Mouse (Mus musculus) intestine, embryonic 15.5 days (tissue): ENCODE results near the gene Ntn3. TPM values are rescaled to one million over a fixed set of nuclear protein-coding genes. Genes with fewer than 3 reads are reported as not detected.

Source experiments
- ATAC-seq: fragments of 200-750 bp; cut with Nextera tagmentation; 2 replicates; pipeline ENCODE4 v1.8.0; 2017; ENCODE audit warnings: moderate TSS enrichment, moderate library complexity
- H3K27ac ChIP-seq: fragments of 300-500 bp; sonication (generic); 2 replicates; pipeline ENCODE4 v1.5.1; 2015; ENCODE audit warnings: mild to moderate bottlenecking, inconsistent platforms
- H3K27me3 ChIP-seq: fragments of 300-500 bp; sonication (generic); replicated peaks from 2 replicates; pipeline ENCODE4 v1.6.1; 2015; ENCODE audit warnings: inconsistent platforms
- H3K36me3 ChIP-seq: fragments of 300-500 bp; sonication (generic); 2 replicates; pipeline ENCODE4 v1.6.1; 2015; ENCODE audit warnings: inconsistent platforms
- H3K4me1 ChIP-seq: fragments of 300-500 bp; sonication (generic); replicated peaks from 2 replicates; pipeline ENCODE4 v1.6.1; 2015; ENCODE audit warnings: inconsistent platforms
- H3K4me2 ChIP-seq: fragments of 300-500 bp; sonication (generic); replicated peaks from 2 replicates; pipeline ENCODE4 v1.6.1; 2015; ENCODE audit warnings: mild to moderate bottlenecking, inconsistent platforms
- H3K4me3 ChIP-seq: fragments of 300-500 bp; sonication (generic); replicated peaks from 2 replicates; pipeline ENCODE4 v1.5.1; 2015; ENCODE audit warnings: inconsistent platforms
- H3K9ac ChIP-seq: fragments of 300-500 bp; sonication (generic); 2 replicates; pipeline ENCODE4 v1.6.1; 2015; ENCODE audit warnings: inconsistent platforms
- H3K9me3 ChIP-seq: fragments of 300-500 bp; sonication (generic); 2 replicates; pipeline ENCODE4 v1.6.1; 2016; ENCODE audit warnings: inconsistent platforms
- WGBS: fragments of 180-500 bp; shearing (Covaris S2); methylation state at CpG from one replicate; pipeline ENCODE4 v1.1.7; 2015; 5-methylcytosine and 5-hydroxymethylcytosine counted together
- polyA plus RNA-seq: library from polyadenylated mRNA; unstranded; fragments of >200 nt; fragmentation: Nextera tagmentation; extraction: Ambion mirVana; gene quantifications from 2 replicates; pipeline ENCODE4 v1.2.1, GENCODE M21; 2015

The Ntn3 gene
- polyA plus RNA-seq, 1 experiment from 2014 or later, result 6.2 TPM

DNA sequence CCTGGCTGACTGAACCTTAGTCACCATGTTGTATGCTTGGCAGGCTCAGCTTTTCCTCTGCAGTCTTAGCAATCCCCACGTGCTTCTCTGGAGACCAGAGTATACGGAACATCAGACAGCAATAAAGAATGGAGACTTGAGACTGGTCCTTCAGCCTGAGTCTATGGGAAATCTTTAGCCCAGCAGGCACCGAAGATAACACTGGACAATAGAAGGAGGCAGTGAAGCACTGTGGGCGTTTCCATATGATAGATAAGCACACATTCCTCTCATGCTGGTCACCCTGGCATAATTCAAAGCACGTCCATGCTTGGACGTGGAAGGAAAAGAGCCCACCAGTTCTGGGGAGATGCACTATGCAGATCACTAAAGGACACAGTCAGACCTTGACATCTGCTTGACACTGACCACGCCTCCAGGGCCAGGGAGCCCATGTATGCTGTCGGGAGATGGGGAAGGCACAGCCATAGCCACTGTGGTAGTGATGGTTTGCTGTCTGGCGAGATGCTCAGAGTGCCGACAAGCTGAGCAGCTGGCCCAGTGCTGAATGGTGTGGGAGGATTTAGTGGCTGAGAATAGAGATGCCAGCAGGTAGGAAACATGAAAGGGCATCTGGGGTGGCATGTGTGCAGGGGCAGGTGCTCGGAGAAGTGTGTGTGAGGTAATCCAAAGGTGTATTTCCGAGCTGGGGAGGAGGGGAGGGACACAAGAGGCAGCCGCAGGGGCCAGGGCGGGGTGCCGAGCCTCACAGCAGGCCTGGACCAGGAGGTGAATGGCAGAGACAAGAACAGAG, 12.1 kb downstream of the Ntn3 start:
- Histone ChIP-seq H3K27me3 (no peaks in the 10 kb centered on the region), H3K4me3 (no peak overlapping the region), H3K36me3 (no peaks in the 10 kb centered on the region), H3K4me1 (peaks cover 13% of the 10 kb centered on the region; the same call in 1 of the 2 replicates), H3K9ac (no peak overlapping the region), H3K4me2 (no peak overlapping the region), H3K9me3 (no peaks in the 10 kb centered on the region), H3K27ac (no peak overlapping the region)
- WGBS, result 58% methylated on average over 15 of the region's 15 CpGs
- ATAC-seq, result no peak

DNA sequence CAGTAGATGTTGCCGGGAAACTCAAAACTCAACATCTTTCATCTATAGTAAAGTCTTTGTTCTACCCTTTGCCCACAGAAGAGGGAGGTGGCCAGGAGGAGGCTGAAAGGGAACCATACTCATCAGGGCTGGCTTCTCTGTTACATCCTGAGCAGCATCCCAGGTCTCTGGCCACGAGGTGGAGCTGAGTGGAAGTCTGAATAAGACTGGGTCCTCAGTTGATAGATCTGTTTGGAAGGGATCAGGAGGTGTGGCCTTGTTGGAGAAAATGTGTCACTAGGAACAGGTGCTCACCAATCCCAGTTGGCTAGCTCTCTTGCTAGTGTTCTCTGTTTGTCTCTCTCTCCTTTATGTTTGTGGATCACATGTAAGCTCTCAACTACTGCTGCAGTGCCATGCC, 14.0 kb downstream of the Ntn3 start:
- 0 out of 2 replicates have a peak, but pooled peaks cover under 1% of the 10 kb centered on the region for H3K4me1 ChIP-seq
- no peak overlapping the region for H3K4me3 ChIP-seq
- no peak overlapping the region for H3K4me2 ChIP-seq
- WGBS, result 60% methylated on average over 2 of the region's 2 CpGs
- H3K9me3 ChIP-seq, result no peaks in the 10 kb centered on the region
- no peaks in the 10 kb centered on the region for H3K36me3 ChIP-seq
- ATAC-seq, result no peak
- H3K9ac ChIP-seq, result no peak overlapping the region
- no peaks in the 10 kb centered on the region for H3K27me3 ChIP-seq
- H3K27ac ChIP-seq, result no peak overlapping the region

DNA sequence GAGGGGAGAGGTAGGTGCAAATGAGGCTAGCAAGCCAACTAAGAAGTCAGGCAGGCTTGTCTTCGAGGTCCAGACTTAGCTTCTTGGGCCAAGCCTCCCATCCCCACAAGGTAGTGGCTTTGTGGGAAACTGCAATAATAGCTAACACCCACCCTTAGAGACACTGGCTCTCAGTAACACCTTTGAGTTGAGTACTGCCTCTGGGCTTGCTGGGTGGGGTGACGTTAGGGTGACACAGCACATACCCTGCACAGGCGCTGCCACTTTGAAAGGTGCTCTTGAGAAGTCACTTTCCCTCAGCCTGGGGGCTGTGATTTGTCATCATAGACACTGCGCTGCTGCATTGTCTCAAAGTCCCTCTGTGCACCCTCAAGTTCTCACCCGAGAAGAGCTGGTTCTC, 15.6 kb downstream of the Ntn3 start:
- no peaks in the 10 kb centered on the region for H3K27me3 ChIP-seq
- H3K4me2 ChIP-seq, result no peak overlapping the region
- no peak overlapping the region for H3K27ac ChIP-seq
- WGBS, result 81% methylated on average over 5 of the region's 5 CpGs
- no peak overlapping the region for H3K4me3 ChIP-seq
- H3K9ac ChIP-seq, result no peak overlapping the region
- no peaks in the 10 kb centered on the region for H3K9me3 ChIP-seq
- no peak for ATAC-seq
- H3K4me1 ChIP-seq, result no peaks in the 10 kb centered on the region
- no peaks in the 10 kb centered on the region for H3K36me3 ChIP-seq

DNA sequence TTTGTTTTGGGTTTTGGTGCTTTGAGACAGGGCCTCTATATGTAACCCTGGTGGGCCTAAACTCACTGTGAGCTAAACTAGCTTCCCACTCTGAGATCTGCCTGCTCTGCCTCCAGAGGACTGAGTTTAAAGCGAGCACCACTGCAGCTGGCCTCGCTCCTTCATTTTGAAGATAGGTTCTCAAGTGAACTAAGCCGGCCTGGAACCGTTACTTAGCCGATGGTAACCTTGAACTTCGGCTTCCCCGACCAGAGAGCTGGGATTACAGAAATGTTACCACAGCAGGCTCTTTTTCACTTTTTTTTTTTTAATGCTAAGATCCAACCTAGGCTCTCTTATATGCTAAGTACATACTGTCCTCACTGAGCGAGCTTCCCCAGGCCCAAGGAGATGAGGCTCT, 16.1 kb downstream of the Ntn3 start:
- WGBS, result 82% methylated on average over 8 of the region's 8 CpGs
- no peak for ATAC-seq
- Histone ChIP-seq H3K27ac (no peak overlapping the region), H3K4me2 (no peak overlapping the region), H3K4me3 (no peak overlapping the region), H3K4me1 (no peaks in the 10 kb centered on the region), H3K9me3 (no peaks in the 10 kb centered on the region), H3K9ac (no peak overlapping the region), H3K36me3 (no peaks in the 10 kb centered on the region), H3K27me3 (no peaks in the 10 kb centered on the region)

- Histone ChIP-seq H3K27ac (no peak overlapping the region), H3K36me3 (0 out of 2 replicates have a peak, but pooled peaks cover 2% of the 10 kb centered on the region), H3K9me3 (no peaks in the 10 kb centered on the region), H3K4me1 (no peaks in the 10 kb centered on the region), H3K9ac (no peak overlapping the region), H3K27me3 (no peaks in the 10 kb centered on the region), H3K4me2 (no peak overlapping the region), H3K4me3 (no peak overlapping the region)
- no peak for ATAC-seq
- WGBS, result 77% methylated on average over 8 of the region's 8 CpGs
These were observed 16.5 kb downstream of the Ntn3 start for GRCm38 (mm10) chr17:24192848-24193247.

GRCm38 (mm10) chr17:24191481-24191880, 17.9 kb downstream of the Ntn3 start:
- Histone ChIP-seq H3K9me3 (no peaks in the 10 kb centered on the region), H3K4me2 (no peak overlapping the region), H3K27ac (no peak overlapping the region), H3K4me1 (no peaks in the 10 kb centered on the region), H3K27me3 (no peaks in the 10 kb centered on the region), H3K9ac (no peak overlapping the region), H3K36me3 (0 out of 2 replicates have a peak, but pooled peaks cover 2% of the 10 kb centered on the region), H3K4me3 (no peak overlapping the region)
- ATAC-seq, result no peak
- WGBS, result 71% methylated on average over 4 of the region's 4 CpGs

GRCm38 (mm10) chr17:24190934-24191333, 18.4 kb downstream of the Ntn3 start:
- H3K27me3 ChIP-seq, result no peaks in the 10 kb centered on the region
- 82% methylated on average over 2 of the region's 2 CpGs for WGBS
- H3K4me3 ChIP-seq, result no peak overlapping the region

GRCm38 (mm10) chr17:24174259-24174658, 35.1 kb downstream of the Ntn3 start:
- WGBS, result 78% methylated on average over 3 of the region's 3 CpGs

More at GRCm38 (mm10) chr17:24190934-24191333, 18.4 kb downstream of the Ntn3 start:
- Histone ChIP-seq H3K4me1 (no peaks in the 10 kb centered on the region), H3K36me3 (0 out of 2 replicates have a peak, but pooled peaks cover 2% of the 10 kb centered on the region), H3K9ac (no peak overlapping the region), H3K4me2 (no peak overlapping the region), H3K9me3 (no peaks in the 10 kb centered on the region), H3K27ac (no peak overlapping the region)
- no peak for ATAC-seq

DNA sequence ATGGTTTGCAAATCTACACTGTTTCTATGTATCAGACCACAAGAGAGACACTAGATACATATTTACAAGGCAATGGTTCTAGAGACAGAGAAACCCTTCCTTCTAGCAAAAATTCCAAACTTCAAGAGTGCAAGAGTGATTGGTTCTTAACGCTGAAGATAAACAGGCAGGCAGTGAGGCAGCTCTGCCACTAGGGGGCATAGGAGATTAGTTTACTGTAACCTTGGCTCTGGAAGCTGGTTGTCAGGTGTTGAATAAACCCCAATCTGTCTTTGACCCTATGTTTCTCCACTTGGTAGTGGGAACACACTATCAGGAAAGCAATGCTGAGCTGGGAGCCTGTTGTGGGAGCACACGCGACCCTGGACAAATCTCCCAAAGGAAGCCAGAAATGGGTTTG, 35.9 kb downstream of the Ntn3 start:
- Histone ChIP-seq H3K27me3 (no peaks in the 10 kb centered on the region), H3K4me3 (no peak overlapping the region), H3K27ac (no peak overlapping the region), H3K9ac (no peak overlapping the region), H3K4me2 (no peak overlapping the region), H3K9me3 (no peaks in the 10 kb centered on the region), H3K4me1 (no peaks in the 10 kb centered on the region; the same call in 1 of the 2 replicates), H3K36me3 (no peaks in the 10 kb centered on the region)
- 0% methylated on average over 3 of the region's 3 CpGs for WGBS
- no peak for ATAC-seq

More at GRCm38 (mm10) chr17:24174259-24174658, 35.1 kb downstream of the Ntn3 start:
- no peaks in the 10 kb centered on the region; the same call in 1 of the 2 replicates for H3K4me1 ChIP-seq
- H3K9ac ChIP-seq, result no peak overlapping the region
- H3K4me3 ChIP-seq, result no peak overlapping the region
- H3K27ac ChIP-seq, result no peak overlapping the region
- no peaks in the 10 kb centered on the region for H3K27me3 ChIP-seq
- H3K4me2 ChIP-seq, result no peak overlapping the region
- H3K9me3 ChIP-seq, result no peaks in the 10 kb centered on the region
- no peak for ATAC-seq
- H3K36me3 ChIP-seq, result no peaks in the 10 kb centered on the region

- ATAC-seq, result no peak
- Histone ChIP-seq H3K27ac (no peak overlapping the region), H3K4me3 (no peak overlapping the region), H3K4me2 (no peak overlapping the region), H3K9ac (no peak overlapping the region), H3K27me3 (no peaks in the 10 kb centered on the region), H3K4me1 (peaks cover 11% of the 10 kb centered on the region), H3K36me3 (no peaks in the 10 kb centered on the region), H3K9me3 (no peaks in the 10 kb centered on the region)
- WGBS, result 85% methylated on average over 4 of the region's 4 CpGs
These were observed 37.6 kb downstream of the Ntn3 start for GRCm38 (mm10) chr17:24171738-24172137.

DNA sequence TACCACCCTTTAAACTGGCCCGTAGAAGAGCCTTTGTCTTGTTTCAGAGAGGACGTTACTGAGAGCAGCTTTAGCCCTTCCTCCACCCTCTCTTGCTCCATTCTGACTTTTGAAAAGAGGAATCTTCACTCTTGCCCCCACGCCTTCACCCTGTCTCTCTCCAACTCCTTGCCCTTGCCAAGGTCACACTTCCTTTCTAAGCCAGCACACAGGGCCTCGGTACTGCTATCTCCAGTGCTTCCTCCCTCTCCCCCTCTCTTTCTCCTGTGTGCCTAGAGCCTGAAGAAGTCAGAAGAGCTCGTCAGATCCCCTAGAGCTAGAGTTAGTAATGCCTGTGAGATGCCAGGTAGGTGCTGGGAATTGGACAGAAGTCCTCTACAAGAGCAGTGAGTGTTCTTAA, 38.6 kb downstream of the Ntn3 start:
- Histone ChIP-seq H3K4me3 (no peak overlapping the region), H3K36me3 (0 out of 2 replicates have a peak, but pooled peaks cover 2% of the 10 kb centered on the region), H3K27ac (no peak overlapping the region), H3K27me3 (no peaks in the 10 kb centered on the region), H3K9ac (no peak overlapping the region), H3K4me1 (peaks cover 11% of the 10 kb centered on the region), H3K9me3 (no peaks in the 10 kb centered on the region), H3K4me2 (no peak overlapping the region)
- ATAC-seq, result no peak
- 81% methylated on average over 5 of the region's 5 CpGs for WGBS

DNA sequence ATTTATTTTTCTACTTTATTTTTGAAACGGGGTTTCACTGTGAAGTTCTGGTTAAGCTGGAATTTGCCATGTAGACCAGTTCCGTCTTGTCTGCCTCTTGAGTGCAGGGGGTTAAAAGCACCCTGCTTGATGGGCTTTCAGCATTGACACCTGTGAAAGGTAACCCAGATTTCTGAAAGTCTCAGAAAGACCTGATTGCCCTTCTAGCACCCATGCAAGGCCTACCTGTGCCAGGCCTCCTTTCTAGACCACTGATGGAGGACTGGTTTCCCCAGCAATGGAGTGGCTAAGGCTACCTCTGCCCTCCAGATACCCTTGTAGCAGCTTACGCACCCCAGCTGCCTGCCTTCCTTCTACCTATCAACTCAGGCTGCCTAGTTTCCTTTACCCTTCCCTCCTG, 39.2 kb downstream of the Ntn3 start:
- Histone ChIP-seq H3K36me3 (peaks cover 6% of the 10 kb centered on the region; the same call in 1 of the 2 replicates), H3K9me3 (no peaks in the 10 kb centered on the region), H3K4me3 (peak overlapping the region; percentile 86), H3K27ac (peak overlapping the region; percentile 97), H3K27me3 (no peaks in the 10 kb centered on the region), H3K4me1 (peaks cover 13% of the 10 kb centered on the region), H3K4me2 (peak overlapping the region; percentile 87), H3K9ac (peak overlapping the region; percentile 89)
- 53% methylated on average over 3 of the region's 3 CpGs for WGBS
- no peak for ATAC-seq
